Mouse (Mus musculus) bone marrow macrophage, adult 2 months (primary cell): ENCODE data around the gene Gadd45gip1.

Source experiments
- CTCF ChIP-seq: IDR thresholded peaks from 2 replicates; pipeline ENCODE4 v1.5.1; 2012; ENCODE audit warnings: low read depth, mild to moderate bottlenecking, low read length, moderate library complexity
- POLR2A ChIP-seq: IDR thresholded peaks from 2 replicates; pipeline ENCODE4 v1.6.1; 2012; ENCODE audit warnings: mild to moderate bottlenecking, low read depth, low read length, borderline replicate concordance

DNA sequence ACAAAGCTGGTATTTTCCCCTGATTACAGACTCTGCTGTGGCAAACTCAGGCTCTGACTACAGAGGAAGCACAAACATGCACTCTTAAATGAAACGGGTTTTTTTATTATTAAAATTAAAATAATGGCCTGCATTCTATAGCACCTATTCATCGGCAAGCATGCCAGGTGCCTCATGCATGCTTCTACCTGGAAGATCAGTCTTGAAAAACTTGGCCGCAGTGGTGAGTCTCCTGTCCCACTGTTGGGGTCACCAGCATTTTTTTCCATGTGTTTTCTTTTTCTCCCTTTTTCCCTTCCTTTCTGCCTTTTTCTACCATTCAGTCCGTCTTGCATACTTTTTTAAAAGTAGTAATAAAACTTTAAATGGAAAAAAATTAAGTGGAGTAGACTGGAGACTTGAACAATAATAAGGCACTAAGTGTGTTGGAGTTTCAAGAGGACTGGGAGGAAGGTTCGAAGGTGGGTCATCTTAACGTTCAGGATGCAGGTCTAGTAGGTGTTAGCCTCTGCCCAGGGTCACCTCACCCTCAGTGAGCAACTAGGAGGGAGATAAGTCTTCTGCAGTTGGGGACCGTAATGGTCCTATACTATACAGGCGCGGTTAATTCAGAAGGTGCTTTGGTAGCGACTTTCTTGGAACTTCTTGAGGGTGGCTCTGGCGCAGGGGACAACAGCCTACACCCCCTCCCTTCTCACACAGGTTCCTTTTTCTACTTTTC is 48.0 kb upstream of the Gadd45gip1 start:
- no peak for TF ChIP-seq CTCF
- TF ChIP-seq POLR2A: no peak
